Mouse (Mus musculus): ENCODE data around the gene Ddx46. TPM values are rescaled to one million over a fixed set of nuclear protein-coding genes. Genes with fewer than 3 reads are reported as not detected.
A peak's percentile ranks its signal among the peaks of the same experiment; 100 is the strongest.

Ddx46 gene
- 27.5 and 27.8 TPM in 2 replicates for polyA plus RNA-seq (2015; fragmentation: Nextera tagmentation; extraction: Ambion mirVana)

DNA sequence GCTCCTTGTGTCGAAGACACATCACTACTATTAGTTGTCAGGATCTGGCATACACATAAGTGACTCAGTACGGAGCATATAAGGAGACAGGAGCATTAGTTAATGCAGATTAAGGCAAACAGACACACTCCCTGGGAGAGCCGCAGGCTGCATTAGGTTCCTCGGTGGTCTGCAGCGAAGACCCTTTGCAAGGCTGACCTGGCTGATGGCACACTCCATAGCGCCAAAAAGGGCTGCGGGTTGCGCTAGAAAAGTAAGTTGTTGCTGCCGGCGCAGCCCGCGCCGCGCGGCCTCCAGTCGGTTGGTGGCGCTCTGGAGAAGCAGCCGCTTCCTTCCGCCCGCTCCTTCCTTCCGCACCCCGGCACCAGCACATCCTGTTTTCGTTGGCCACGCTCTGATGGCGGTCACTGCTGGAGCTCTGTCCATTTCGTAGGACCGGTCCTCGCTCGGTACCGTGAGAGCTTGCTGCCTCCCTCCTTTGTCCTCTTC, at the start of gene Ddx46:
TSS of gene Ddx46 (plus strand) at position 389 of the 489 bp plus-strand sequence.
- Histone ChIP-seq H3K4me3 (peak within 1 kb of the TSS; percentile 97), H3K36me3 (peaks cover 55% of the 10 kb centered on the region), H3K4me1 (replicated peaks) (peaks cover 25% of the 10 kb centered on the region), H3K9ac (peak within 1 kb of the TSS; percentile 94), H3K9me3 (no peaks in the 10 kb centered on the region), H3K4me2 (peak within 1 kb of the TSS; percentile 93), H3K27ac (replicated peaks) (peak within 1 kb of the TSS; percentile 72), H3K27me3 (no peaks in the 10 kb centered on the region)
- ATAC-seq (ENCODE audit: low read depth) = peak; percentile 92
- 8% methylated on average over 30 of the region's 30 CpGs for WGBS

DNA sequence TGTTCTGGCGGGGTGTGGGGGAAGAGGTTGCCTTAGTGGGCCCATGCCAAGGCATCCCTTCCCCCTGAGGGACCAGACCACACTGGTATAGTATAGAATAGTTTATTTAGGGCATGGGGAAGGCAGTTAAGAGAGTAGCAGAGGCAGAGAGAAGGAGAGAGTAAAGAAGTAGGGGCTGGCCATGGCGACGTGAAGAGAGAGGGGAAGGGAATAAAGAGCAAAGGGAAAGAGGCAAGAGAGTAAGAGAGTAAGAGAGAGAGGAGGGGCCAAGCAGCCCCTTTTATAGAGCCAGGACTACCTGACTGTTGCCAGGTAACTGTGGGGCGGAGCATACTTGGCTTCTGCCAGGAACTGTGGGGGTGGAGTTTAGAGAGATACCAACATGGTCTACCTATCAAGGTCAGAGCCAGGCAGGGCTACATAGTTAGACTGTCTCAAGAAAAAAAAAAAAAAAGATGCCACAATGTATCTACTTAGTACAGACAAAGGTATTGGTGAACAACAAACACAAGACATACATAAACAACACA, 42.8 kb upstream of the Ddx46 start:
- Histone ChIP-seq H3K36me3 (peaks cover 26% of the 10 kb centered on the region), H3K4me2 (peak overlapping the region; percentile 76; the same call in 1 of the 2 replicates), H3K4me1 (replicated peaks) (peaks cover 13% of the 10 kb centered on the region), H3K9me3 (no peaks in the 10 kb centered on the region), H3K27ac (replicated peaks) (no peak overlapping the region), H3K9ac (no peak overlapping the region), H3K4me3 (no peak overlapping the region), H3K27me3 (peaks cover 12% of the 10 kb centered on the region; the same call in 1 of the 2 replicates)
- 73% methylated on average over 4 of the region's 4 CpGs for WGBS
- ATAC-seq (ENCODE audit: low read depth) = 0 out of 2 replicates have a peak, but pooled peaks have one; percentile 29

DNA sequence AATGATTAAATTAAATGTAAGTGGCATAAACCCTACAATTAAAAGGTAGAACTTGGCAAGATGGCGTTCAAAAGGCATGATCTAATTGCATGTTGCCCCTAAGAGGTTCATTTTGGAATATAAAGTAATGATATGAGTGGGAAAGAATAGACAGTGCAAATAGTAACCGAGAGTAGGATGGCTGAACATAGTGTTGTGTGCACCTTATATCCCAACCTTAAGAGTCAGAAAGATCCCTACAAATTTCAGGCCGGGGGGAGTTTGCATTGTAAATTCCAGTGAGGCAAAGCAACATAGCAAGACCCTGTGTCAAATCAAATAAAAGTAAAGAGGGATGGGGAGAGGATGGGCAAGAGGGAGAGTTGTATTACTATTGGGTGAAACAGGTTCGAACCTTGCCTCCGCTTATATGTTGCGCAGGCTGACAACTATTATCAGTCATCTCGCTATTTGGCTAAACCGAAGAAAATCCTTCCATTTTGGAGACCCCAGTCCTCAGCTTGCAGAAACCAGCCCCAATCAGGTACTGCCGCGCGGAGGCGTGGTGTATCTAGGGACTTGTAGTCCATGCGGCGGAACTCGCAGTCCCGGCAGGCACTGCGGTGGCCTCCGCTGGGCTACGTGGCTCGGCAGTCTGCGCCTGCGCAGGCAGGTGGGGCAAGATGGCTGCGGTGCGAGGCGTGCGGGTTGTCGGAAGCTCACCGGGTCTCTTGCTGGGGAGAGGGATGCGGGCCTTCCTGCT, 42.1 kb upstream of the Ddx46 start:
- 4% methylated on average over 29 of the region's 29 CpGs for WGBS
- H3K27ac ChIP-seq (replicated peaks) = peak overlapping the region; percentile 84

DNA sequence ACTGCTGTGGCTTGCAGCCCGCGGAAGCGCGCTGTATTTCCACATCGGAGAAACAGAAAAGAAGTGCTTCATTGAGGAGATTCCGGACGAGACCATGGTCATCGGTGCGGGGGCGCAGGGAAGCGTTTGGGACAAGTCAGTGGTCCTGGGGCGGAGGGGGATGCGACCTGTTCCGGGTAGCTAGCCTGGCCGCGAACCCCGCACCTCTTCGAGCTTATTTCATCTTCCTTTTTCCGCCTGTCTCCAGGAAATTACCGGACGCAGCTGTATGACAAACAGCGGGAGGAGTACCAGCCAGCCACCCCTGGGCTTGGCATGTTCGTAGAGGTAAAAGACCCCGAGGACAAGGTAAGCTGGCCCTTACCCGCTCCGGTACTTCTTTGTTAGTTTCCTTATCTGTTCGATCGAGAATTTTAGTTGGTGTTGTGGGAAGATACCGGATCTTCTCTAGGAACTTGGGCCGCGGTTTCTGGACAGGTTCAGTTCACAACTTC, 41.5 kb upstream of the Ddx46 start:
- 1% methylated on average over 31 of the region's 31 CpGs for WGBS
- Histone ChIP-seq H3K4me3 (peak overlapping the region; percentile 53), H3K36me3 (peaks cover 39% of the 10 kb centered on the region), H3K27me3 (peaks cover 12% of the 10 kb centered on the region; the same call in 1 of the 2 replicates), H3K4me1 (replicated peaks) (peaks cover 13% of the 10 kb centered on the region), H3K9me3 (no peaks in the 10 kb centered on the region), H3K27ac (replicated peaks) (peak overlapping the region; percentile 77), H3K4me2 (peak overlapping the region; percentile 76), H3K9ac (peak overlapping the region; percentile 89)
- ATAC-seq (ENCODE audit: low read depth) = peak; percentile 68

More for the DNA sequence above, 42.1 kb upstream of the Ddx46 start:
- Histone ChIP-seq H3K9me3 (no peaks in the 10 kb centered on the region), H3K9ac (peak overlapping the region; percentile 89), H3K4me1 (replicated peaks) (peaks cover 13% of the 10 kb centered on the region), H3K36me3 (peaks cover 33% of the 10 kb centered on the region), H3K4me3 (peak overlapping the region; percentile 53), H3K27me3 (peaks cover 12% of the 10 kb centered on the region; the same call in 1 of the 2 replicates), H3K4me2 (peak overlapping the region; percentile 76)
- peak; percentile 98 for ATAC-seq (ENCODE audit: low read depth)

DNA sequence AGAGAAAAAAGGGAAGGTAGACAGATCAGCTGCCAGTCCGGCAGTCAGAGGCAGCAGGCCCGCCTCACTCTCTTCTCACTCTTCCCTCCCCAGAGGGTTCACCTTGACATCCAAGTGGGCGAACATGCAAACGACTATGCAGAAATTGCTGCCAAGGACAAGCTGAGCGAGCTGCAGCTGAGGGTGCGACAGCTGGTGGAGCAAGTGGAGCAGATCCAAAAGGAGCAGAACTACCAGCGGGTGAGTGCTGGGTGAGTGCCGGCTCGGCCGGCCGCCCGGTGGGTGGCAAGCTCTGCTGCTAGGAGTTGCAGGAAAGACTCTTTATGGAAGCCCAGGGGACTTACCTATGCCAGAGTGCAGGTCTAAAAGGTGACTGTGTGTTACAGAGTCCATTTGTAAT, 39.5 kb upstream of the Ddx46 start:
- WGBS = 90% methylated on average over 12 of the region's 12 CpGs
- H3K36me3 ChIP-seq = peaks cover 44% of the 10 kb centered on the region
- no peak overlapping the region for H3K4me2 ChIP-seq
- peaks cover 6% of the 10 kb centered on the region; the same call in 1 of the 2 replicates for H3K27me3 ChIP-seq
- no peak overlapping the region for H3K27ac ChIP-seq (replicated peaks)
- no peak overlapping the region for H3K4me3 ChIP-seq
- no peak for ATAC-seq (ENCODE audit: low read depth)
- peaks cover 21% of the 10 kb centered on the region for H3K4me1 ChIP-seq (replicated peaks)
- no peaks in the 10 kb centered on the region for H3K9me3 ChIP-seq
- H3K9ac ChIP-seq = no peak overlapping the region

DNA sequence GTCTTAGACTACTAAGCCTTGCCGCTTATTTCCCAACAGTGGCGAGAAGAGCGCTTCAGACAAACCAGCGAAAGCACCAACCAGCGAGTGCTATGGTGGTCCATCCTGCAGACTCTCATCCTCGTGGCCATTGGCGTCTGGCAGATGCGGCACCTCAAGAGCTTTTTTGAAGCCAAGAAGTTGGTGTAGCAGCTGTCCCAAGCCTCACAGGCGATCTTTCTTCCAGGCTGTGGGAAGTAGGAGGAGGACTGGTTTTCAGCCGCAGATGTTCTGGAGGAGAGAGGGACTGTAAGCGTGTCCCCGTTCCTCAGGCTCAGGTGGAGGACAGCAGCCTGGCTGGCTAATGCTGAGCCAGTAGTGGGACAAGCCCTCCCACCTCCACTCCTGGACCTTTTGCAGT, 38.0 kb upstream of the Ddx46 start:
- Histone ChIP-seq H3K9me3 (no peaks in the 10 kb centered on the region), H3K27ac (replicated peaks) (no peak overlapping the region), H3K4me2 (no peak overlapping the region), H3K4me1 (replicated peaks) (peaks cover 34% of the 10 kb centered on the region), H3K36me3 (peaks cover 44% of the 10 kb centered on the region), H3K9ac (no peak overlapping the region), H3K27me3 (no peaks in the 10 kb centered on the region), H3K4me3 (no peak overlapping the region)
- 97% methylated on average over 12 of the region's 12 CpGs for WGBS
- no peak for ATAC-seq (ENCODE audit: low read depth)

DNA sequence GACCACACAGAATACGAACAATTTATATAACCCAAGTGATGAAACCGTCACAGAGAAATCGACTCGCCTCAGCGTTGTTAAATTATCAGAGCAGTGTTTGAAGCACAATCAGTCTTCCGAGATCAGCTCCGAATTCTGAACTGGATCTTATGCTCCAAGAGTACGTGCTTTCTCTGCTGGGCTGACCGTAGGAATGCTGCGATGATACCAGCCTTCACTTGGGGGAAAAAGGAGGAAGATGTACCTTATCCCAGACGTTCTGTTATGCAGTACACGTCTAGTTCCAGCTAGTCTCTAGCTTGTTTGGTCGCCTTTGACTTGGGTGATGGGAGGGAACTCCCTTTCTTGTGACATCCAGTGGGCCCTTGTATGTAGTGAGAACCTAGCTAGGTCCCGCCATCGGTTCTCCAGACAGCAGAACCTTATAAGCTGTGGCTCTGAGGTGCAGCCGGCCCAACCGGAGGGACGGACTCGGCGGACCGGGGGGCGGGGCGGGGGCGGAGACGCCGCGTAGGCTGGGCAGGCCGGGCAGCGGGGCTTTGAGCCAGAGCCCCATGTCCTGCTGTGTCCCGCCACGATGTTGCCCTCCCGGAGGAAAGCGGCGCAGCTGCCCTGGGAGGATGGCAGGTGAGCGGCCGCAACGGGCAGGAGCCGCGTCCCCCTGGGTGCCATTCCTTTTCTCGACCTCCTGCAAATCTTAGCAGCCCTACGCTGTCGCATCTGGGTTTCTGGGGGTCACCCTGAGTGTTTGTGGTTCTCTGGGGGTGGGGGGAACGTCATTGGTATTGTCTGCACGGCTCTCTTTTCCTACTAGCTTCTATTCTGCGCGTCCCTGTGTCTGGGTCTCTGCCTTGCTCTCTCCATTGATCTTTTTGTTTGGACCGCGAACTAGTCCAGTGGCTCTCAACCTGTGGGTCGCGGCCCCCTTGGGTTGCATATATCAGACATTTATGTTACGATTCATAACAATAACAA, 35.0 kb upstream of the Ddx46 start, which contains the start of gene B4galt7:
TSS of gene B4galt7 (plus strand) at position 331 of the 975 bp plus-strand sequence.
- H3K27ac ChIP-seq (replicated peaks) = peak within 1 kb of the TSS; percentile 89
- peak within 1 kb of the TSS; percentile 73 for H3K4me2 ChIP-seq
- H3K4me1 ChIP-seq (replicated peaks) = peaks cover 28% of the 10 kb centered on the region
- H3K27me3 ChIP-seq = no peaks in the 10 kb centered on the region
- H3K9ac ChIP-seq = peak within 1 kb of the TSS; percentile 89
- peak; percentile 90 for ATAC-seq (ENCODE audit: low read depth)
- 8% methylated on average over 51 of the region's 51 CpGs for WGBS
- H3K36me3 ChIP-seq = peaks cover 55% of the 10 kb centered on the region
- H3K9me3 ChIP-seq = no peaks in the 10 kb centered on the region
- H3K4me3 ChIP-seq = peak within 1 kb of the TSS; percentile 90

DNA sequence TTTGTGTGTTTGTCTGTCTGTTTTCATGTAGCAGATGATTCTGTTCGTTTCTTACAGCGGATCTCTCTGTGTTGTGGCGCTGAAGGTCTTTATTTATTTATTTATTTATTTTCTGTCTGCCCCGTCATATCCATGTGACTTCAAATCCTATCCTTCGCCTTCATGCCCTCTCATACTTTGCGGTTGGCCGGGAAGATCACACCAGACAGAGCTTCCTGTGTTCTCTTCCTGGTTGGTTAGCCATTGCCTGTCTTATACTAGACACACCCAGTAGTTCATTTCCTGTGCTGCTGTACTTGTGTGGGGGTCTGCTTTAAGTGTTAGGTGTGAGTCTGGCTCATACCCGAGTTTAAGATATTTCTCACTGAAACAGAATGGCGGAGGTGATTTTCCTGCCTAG, 34.2 kb upstream of the Ddx46 start:
- H3K4me2 ChIP-seq = peak overlapping the region; percentile 73
- 20% methylated on average over 9 of the region's 9 CpGs for WGBS
- H3K4me1 ChIP-seq (replicated peaks) = peaks cover 28% of the 10 kb centered on the region
- ATAC-seq (ENCODE audit: low read depth) = no peak
- peak overlapping the region; percentile 89 for H3K27ac ChIP-seq (replicated peaks)
- peak overlapping the region; percentile 89 for H3K9ac ChIP-seq
- H3K9me3 ChIP-seq = no peaks in the 10 kb centered on the region
- no peaks in the 10 kb centered on the region for H3K27me3 ChIP-seq
- H3K36me3 ChIP-seq = peaks cover 51% of the 10 kb centered on the region
- peak overlapping the region; percentile 90 for H3K4me3 ChIP-seq

DNA sequence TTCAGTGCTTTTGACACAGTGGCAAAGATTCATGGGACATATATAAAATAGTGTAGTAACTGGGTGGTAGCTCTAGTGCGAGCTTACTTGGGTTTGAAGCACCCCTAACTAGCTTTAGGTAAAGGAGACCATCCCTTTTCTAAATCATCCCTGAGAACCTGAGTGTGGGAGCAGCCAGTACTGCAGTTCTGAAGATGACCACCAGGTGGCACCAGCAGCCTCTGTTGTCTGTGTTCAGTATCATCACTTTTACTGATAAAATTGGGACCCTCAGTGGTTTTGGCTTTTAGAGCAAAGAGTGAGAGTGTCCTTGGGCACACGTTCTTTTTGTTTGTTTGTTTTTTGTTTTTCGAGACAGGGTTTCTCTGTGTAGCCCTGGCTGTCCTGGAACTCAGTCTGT, 33.2 kb upstream of the Ddx46 start:
- H3K4me3 ChIP-seq = 0 out of 2 replicates have a peak overlapping the region, but pooled peaks have one; percentile 90
- no peaks in the 10 kb centered on the region for H3K9me3 ChIP-seq
- H3K9ac ChIP-seq = no peak overlapping the region
- ATAC-seq (ENCODE audit: low read depth) = no peak
- H3K4me1 ChIP-seq (replicated peaks) = peaks cover 28% of the 10 kb centered on the region
- peaks cover 49% of the 10 kb centered on the region for H3K36me3 ChIP-seq
- H3K27ac ChIP-seq (replicated peaks) = no peak overlapping the region
- 16% methylated on average over 3 of the region's 3 CpGs for WGBS
- H3K4me2 ChIP-seq = peak overlapping the region; percentile 73
- H3K27me3 ChIP-seq = no peaks in the 10 kb centered on the region

DNA sequence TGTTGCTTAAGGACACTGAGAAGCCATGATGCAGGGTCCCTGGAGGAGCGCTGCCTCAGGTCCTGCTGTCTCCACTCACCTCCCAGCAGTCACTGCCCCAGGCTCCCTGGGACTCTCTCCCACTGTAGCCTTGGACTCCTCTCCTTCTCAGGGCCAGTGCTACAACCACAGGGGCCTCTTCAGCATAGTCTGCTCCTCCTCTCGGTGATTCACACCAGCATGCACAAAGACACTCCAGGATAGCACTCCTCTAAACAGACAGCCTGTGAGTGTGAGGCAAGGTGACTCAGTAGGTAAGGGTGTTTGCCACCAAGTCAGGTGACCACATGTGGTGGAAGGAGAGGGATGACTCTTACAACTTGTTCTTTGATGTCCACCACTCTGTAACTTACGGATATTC, 30.2 kb upstream of the Ddx46 start:
- Histone ChIP-seq H3K27ac (replicated peaks) (no peak overlapping the region), H3K9me3 (no peaks in the 10 kb centered on the region), H3K27me3 (no peaks in the 10 kb centered on the region), H3K9ac (no peak overlapping the region), H3K4me3 (no peak overlapping the region), H3K4me1 (replicated peaks) (peaks cover 23% of the 10 kb centered on the region), H3K4me2 (no peak overlapping the region), H3K36me3 (peaks cover 57% of the 10 kb centered on the region)
- WGBS = 95% methylated on average over 3 of the region's 3 CpGs
- ATAC-seq (ENCODE audit: low read depth) = no peak

DNA sequence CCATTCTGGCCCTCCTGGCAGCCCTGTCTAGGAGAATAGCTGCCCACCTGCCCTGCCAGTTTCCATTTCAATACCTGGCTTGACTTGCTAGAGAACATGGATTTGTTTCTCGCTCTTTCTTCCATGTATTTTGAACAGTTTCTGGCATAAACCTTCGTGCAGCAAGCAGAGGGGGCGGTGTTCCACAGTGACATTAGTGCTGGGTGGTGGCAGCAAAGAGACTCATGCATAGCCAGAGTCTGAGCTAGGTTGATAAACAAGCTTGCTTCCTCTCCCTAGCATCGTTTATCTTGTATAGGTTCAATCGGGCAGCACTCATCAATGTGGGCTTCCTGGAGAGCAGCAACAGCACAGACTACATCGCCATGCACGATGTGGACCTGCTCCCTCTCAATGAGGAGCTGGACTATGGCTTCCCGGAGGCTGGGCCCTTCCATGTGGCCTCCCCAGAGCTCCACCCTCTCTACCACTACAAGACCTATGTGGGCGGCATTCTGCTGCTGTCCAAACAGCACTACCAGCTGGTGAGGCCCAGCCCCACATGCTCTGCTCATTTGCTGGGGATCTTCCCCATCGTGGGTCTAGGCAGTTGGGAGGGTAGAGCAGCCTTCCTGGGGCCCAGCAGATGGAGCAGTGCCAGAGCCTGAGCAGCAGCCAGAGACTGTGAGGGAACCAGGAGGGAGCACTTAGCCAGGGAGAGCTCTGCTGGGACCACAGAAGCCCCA, 27.8 kb upstream of the Ddx46 start:
- H3K4me1 ChIP-seq (replicated peaks) = peaks cover 5% of the 10 kb centered on the region
- ATAC-seq (ENCODE audit: low read depth) = no peak
- 84% methylated on average over 10 of the region's 10 CpGs for WGBS
- H3K36me3 ChIP-seq = peaks cover 77% of the 10 kb centered on the region
- no peaks in the 10 kb centered on the region for H3K9me3 ChIP-seq
- no peak overlapping the region for H3K9ac ChIP-seq
- no peak overlapping the region for H3K27ac ChIP-seq (replicated peaks)
- H3K4me2 ChIP-seq = no peak overlapping the region
- no peaks in the 10 kb centered on the region for H3K27me3 ChIP-seq
- H3K4me3 ChIP-seq = no peak overlapping the region

Measured in neural tube, embryonic 13.5 days (tissue).